Mouse (Mus musculus) lung, postnatal 25 days (tissue): ENCODE data around the gene Gm11985.
A peak's percentile ranks its signal among the peaks of the same experiment; 100 is the strongest.
"Not testable (repeated sequence)": the region's sequence is repeated elsewhere in the genome, so short reads cannot be mapped to it uniquely, and the experiment has no call there.

Experiments used
- DNase-seq: peaks from one replicate; pipeline ENCODE4 v3.0.0; 2022; ENCODE audit warnings: low spot score

Gene Gm11985

GRCm38 (mm10) chr11:7188469-7188868, at the start of gene Gm11985:
Gene Gm11985 (minus strand): TSS chr11:7188569.
- no peak for DNase-seq

GRCm38 (mm10) chr11:7237712-7238111, 49.3 kb upstream of the Gm11985 start:
- no peak for DNase-seq

- DNase-seq, result no peak
These were observed 48.4 kb upstream of the Gm11985 start for GRCm38 (mm10) chr11:7236751-7237150.

- DNase-seq, result no peak
These were observed 46.7 kb upstream of the Gm11985 start for GRCm38 (mm10) chr11:7234981-7235609.

- DNase-seq, result no peak
These were observed 46.1 kb upstream of the Gm11985 start for GRCm38 (mm10) chr11:7234436-7234835.

GRCm38 (mm10) chr11:7233333-7233732, 45.0 kb upstream of the Gm11985 start:
- no peak for DNase-seq

- no peak for DNase-seq
These were observed 43.6 kb upstream of the Gm11985 start for GRCm38 (mm10) chr11:7231958-7232357.

GRCm38 (mm10) chr11:7230000-7230399, 41.6 kb upstream of the Gm11985 start:
- DNase-seq, result no peak

- DNase-seq, result no peak
These were observed 39.7 kb upstream of the Gm11985 start for GRCm38 (mm10) chr11:7228107-7228506.

GRCm38 (mm10) chr11:7226810-7227550, 38.6 kb upstream of the Gm11985 start:
- peak; percentile 27 for DNase-seq

GRCm38 (mm10) chr11:7226200-7226599, 37.8 kb upstream of the Gm11985 start:
- no peak for DNase-seq

GRCm38 (mm10) chr11:7221826-7222225, 33.5 kb upstream of the Gm11985 start:
- not testable (repeated sequence) for DNase-seq

GRCm38 (mm10) chr11:7215703-7216102, 27.3 kb upstream of the Gm11985 start:
- DNase-seq, result peak; percentile 48

GRCm38 (mm10) chr11:7214761-7215160, 26.4 kb upstream of the Gm11985 start:
- peak; percentile 24 for DNase-seq

- no peak for DNase-seq
These were observed 25.9 kb upstream of the Gm11985 start for GRCm38 (mm10) chr11:7214342-7214660.

GRCm38 (mm10) chr11:7213501-7214341, 25.4 kb upstream of the Gm11985 start, which contains the start of gene Igfbp3:
Gene Igfbp3 (minus strand): TSS chr11:7213923.
- no peak for DNase-seq

- DNase-seq, result no peak
These were observed 24.8 kb upstream of the Gm11985 start for GRCm38 (mm10) chr11:7213161-7213500.

GRCm38 (mm10) chr11:7212126-7212798, 23.9 kb upstream of the Gm11985 start:
- no peak for DNase-seq

- DNase-seq, result no peak
These were observed 22.8 kb upstream of the Gm11985 start for GRCm38 (mm10) chr11:7211211-7211610.

GRCm38 (mm10) chr11:7210343-7210742, 22.0 kb upstream of the Gm11985 start:
- DNase-seq, result peak; percentile 62

GRCm38 (mm10) chr11:7203846-7204245, 15.5 kb upstream of the Gm11985 start:
- no peak for DNase-seq

- DNase-seq, result no peak
These were observed 13.8 kb upstream of the Gm11985 start for GRCm38 (mm10) chr11:7202206-7202605.
